Mouse (Mus musculus) lung, adult 2 months (tissue): Measurements from ENCODE around the gene Dusp23.

Source experiments
- CTCF ChIP-seq: fragments of 200-500 bp; IDR thresholded peaks from 2 replicates; pipeline ENCODE4 v1.5.1; 2011; ENCODE audit warnings: mild to moderate bottlenecking, low read length, control low read depth; ENCODE audit not compliant: insufficient read depth
- POLR2A ChIP-seq: fragments of 200-500 bp; IDR thresholded peaks from 2 replicates; pipeline ENCODE4 v1.6.1; 2011; ENCODE audit warnings: low read depth, mild to moderate bottlenecking, control low read depth, low read length, borderline replicate concordance; ENCODE audit errors: extremely low read depth

- no peak for TF ChIP-seq POLR2A
- no peak for TF ChIP-seq CTCF
These were observed 5.0 kb upstream of the Dusp23 start for GRCm38 (mm10) chr1:172637801-172638200.
